Mouse (Mus musculus) cortical plate, adult 2 months (tissue): Measurements from ENCODE around the gene Pafah1b2. TPM values are rescaled to one million over a fixed set of nuclear protein-coding genes. Genes with fewer than 3 reads are reported as not detected.

Experiments used
- H3K27ac ChIP-seq: fragments of 200-500 bp; 2 replicates; pipeline ENCODE4 v1.5.1; 2012; ENCODE audit warnings: low read length, control low read depth, inconsistent platforms; ENCODE audit not compliant: insufficient read depth
- H3K4me1 ChIP-seq: fragments of 200-500 bp; 2 replicates; pipeline ENCODE4 v1.6.1; 2011; ENCODE audit warnings: low read length; ENCODE audit not compliant: control insufficient read depth, insufficient read depth
- H3K4me3 ChIP-seq: fragments of 200-500 bp; 2 replicates; pipeline ENCODE4 v1.5.1; 2011; ENCODE audit warnings: mild to moderate bottlenecking, low read length, control low read depth; ENCODE audit not compliant: insufficient read depth
- CTCF ChIP-seq: fragments of 200-500 bp; IDR thresholded peaks from 2 replicates; pipeline ENCODE4 v1.5.1; 2011; ENCODE audit warnings: mild to moderate bottlenecking, control low read depth, low read length; ENCODE audit not compliant: insufficient read depth; ENCODE audit errors: extremely low read depth
- POLR2A ChIP-seq: fragments of 200-500 bp; IDR thresholded peaks from 2 replicates; pipeline ENCODE4 v1.6.1; 2011; ENCODE audit warnings: mild to moderate bottlenecking, low read length, control low read depth; ENCODE audit not compliant: insufficient read depth; ENCODE audit errors: extremely low read depth
- polyA plus RNA-seq: library from polyadenylated mRNA; depleted of rRNA; stranded (reverse); fragments of >200 nt; gene quantifications from 2 replicates; pipeline ENCODE4 v1.2.3, GENCODE M21; 2012

Gene Pafah1b2
- polyA plus RNA-seq, 1 experiment = 92.6 TPM

DNA sequence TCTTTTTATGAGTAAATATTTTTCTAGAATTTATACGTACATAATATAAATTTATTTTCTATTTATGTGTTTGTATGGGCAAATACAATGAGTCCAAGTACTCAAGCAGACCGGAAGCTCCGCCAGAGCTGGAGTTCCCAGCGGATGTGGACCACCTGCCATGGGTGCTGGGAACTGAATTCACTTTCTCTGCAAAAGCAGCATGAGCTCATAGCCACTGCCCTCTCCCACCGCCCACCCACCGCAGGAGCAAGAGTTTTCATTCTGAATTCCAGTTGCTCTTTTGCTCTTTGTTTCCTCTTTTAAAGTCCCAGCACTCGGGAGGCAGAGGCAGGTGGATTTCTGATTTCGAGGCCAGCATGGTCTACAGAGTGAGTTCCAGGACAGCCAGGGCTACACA lies 31.1 kb upstream of the Pafah1b2 start:
- no peak overlapping the region for H3K4me3 ChIP-seq
- H3K27ac ChIP-seq = no peak overlapping the region
- H3K4me1 ChIP-seq = no peaks in the 10 kb centered on the region
- no peak for TF ChIP-seq POLR2A
- no peak for TF ChIP-seq CTCF

DNA sequence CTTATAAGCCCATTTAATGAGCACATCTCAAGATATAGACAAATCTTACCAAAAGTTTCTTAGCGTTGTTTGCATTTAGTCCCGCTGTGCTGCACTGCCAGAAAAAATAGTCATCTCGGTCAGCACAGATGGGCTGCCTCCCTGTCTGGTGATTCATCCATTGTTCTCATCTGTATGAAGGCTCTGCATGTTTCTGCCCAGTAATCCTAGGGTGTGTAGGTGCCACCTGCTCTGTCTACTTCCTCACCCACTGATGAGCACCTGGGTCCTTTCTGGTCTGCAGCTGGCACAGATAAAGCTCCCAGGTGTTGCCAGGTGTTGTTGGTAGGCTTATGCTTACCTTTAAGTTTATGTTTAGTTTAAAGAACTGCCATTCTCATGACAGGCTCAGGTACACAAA lies 29.9 kb upstream of the Pafah1b2 start:
- H3K4me3 ChIP-seq = no peak overlapping the region
- H3K4me1 ChIP-seq = no peaks in the 10 kb centered on the region
- no peak overlapping the region for H3K27ac ChIP-seq
- TF ChIP-seq POLR2A (no peak), CTCF (no peak)

DNA sequence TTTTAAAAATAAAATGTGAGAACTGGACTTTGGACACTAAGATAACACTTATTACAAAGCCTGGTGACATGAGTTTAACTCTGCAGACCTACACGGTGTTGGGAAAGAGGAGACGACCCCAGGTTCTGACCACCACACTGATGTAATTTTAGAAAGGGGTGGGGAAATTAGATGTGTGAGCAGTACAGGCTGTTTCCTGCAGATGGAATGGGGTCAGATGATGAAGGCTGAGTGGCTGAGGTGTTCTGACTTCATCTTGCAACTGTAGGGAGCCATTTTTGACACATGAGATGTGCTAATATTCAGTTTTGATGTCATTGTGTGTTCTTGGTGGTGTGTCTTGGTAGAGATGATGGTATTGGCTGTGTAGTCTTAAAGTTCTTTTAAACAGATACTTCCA lies 28.7 kb upstream of the Pafah1b2 start:
- TF ChIP-seq CTCF (no peak), POLR2A (no peak)

DNA sequence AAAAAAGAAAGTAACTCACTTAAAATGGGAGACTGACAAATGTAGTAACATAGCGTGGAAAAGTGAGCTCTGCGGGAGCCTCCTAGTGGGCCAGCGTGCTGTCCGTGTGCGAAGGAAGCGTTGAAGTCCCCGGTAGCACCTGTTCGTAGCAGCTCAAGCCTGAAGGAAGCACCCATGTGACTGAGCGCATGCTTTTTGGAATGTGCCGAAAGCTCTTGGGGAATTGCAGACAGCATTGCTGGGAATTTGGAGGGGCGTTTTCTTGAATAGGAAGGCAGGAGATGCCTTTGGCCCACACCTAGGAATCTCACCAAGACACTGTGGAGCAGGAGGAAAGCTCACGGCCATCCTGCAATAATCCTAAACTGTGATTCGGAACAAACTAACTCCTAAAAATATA lies 26.3 kb upstream of the Pafah1b2 start:
- Histone ChIP-seq H3K4me3 (no peak overlapping the region), H3K27ac (no peak overlapping the region), H3K4me1 (no peaks in the 10 kb centered on the region)
- TF ChIP-seq CTCF (no peak), POLR2A (no peak)

More for the DNA sequence above, 28.7 kb upstream of the Pafah1b2 start:
- H3K4me3 ChIP-seq = no peak overlapping the region
- no peaks in the 10 kb centered on the region for H3K4me1 ChIP-seq
- H3K27ac ChIP-seq = no peak overlapping the region

DNA sequence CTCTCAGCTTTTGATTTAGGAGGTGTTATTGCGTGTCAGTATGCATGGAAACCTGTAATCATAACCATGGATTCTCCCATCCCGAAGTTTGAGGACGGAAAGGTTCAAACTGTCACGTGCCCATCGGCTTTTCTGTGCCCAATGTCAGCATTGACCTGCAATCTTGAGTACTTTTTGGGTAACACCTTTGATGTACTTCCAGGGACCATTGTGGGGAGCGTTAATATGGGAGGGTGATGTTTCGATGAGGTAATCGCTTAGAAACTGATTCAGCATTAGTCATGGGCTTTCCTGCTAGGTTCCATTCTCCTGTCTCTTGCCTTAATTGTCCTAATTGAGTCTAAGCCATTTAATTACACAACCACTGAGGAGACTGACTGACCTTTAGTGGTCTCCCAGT lies 24.4 kb upstream of the Pafah1b2 start:
- no peak overlapping the region for H3K27ac ChIP-seq
- no peak overlapping the region for H3K4me3 ChIP-seq
- TF ChIP-seq POLR2A = no peak
- no peak for TF ChIP-seq CTCF
- peaks cover 6% of the 10 kb centered on the region; the same call in 1 of the 2 replicates for H3K4me1 ChIP-seq

DNA sequence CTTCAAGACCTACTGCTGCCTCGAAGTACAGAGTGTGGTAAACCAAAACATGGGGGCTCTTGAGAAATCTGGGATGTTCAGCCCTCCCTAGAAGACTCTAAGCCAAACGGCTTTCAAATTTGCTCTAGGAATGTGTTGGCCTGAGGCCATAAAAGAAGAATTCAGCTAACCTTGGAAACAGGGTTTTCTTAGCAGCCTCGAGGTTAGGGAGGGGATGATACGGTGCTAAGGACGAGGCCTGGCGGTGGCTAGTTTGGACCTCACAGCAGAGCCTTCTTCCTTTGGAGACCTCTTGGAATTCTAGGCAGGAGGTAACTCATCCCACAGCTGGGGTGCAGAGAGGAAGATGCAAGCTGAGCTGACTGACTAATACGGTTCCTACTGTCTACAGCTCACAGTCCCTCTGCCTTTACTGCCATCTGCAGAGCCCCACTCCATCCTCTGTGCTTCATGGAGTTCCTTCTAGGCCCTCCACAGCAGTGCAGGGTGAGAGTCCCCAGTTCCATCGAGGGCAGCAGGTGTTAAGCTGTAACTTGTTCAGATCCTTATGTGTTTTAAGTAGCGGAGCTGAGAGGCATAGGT lies 22.9 kb upstream of the Pafah1b2 start:
- TF ChIP-seq CTCF (no peak), POLR2A (no peak)
- Histone ChIP-seq H3K4me3 (no peak overlapping the region), H3K4me1 (peaks cover 6% of the 10 kb centered on the region; the same call in 1 of the 2 replicates), H3K27ac (no peak overlapping the region)

DNA sequence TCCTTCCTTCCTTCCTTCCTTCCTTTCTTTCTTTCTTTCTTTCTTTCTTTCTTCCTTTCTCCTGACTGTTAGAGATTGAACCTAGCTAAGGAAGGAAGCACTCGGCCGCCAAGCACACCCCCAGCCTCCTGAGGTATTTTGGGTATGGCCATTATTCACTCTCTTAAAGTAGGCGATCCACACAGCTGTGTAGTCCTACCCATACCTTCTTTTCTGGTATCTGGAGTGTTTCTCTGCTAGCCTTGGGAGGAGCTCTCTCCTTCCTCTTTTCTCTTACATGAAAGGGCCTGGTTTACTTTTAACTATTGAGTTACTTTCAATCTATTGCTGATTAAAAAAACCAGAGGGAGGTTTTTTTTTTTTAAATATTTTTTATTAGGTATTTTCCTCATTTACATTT lies 21.4 kb upstream of the Pafah1b2 start:
- no peak overlapping the region for H3K4me3 ChIP-seq
- H3K4me1 ChIP-seq = peaks cover 9% of the 10 kb centered on the region
- no peak overlapping the region for H3K27ac ChIP-seq
- TF ChIP-seq POLR2A (no peak), CTCF (no peak)

DNA sequence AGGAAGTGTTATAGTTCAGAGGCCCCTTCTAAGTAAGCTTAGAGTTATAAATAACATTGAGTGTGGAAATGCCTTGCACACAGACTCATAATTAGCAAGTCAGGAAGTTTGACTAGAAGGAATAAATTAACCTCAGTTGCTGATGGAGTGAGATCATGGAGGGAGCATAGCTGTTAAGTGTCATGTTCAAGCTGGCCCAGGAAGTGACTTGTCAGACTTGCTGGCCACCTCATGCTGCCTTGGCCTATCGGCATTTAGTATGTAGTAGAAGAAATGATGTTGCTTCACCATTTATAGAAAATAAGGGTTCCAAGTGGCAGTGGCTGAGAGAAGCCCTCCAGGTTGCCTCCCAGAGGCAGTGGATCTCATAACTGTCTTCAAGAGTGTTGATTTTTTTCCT lies 20.6 kb upstream of the Pafah1b2 start:
- H3K4me1 ChIP-seq = peaks cover 10% of the 10 kb centered on the region
- H3K4me3 ChIP-seq = no peak overlapping the region
- TF ChIP-seq CTCF (no peak), POLR2A (no peak)
- no peak overlapping the region for H3K27ac ChIP-seq

DNA sequence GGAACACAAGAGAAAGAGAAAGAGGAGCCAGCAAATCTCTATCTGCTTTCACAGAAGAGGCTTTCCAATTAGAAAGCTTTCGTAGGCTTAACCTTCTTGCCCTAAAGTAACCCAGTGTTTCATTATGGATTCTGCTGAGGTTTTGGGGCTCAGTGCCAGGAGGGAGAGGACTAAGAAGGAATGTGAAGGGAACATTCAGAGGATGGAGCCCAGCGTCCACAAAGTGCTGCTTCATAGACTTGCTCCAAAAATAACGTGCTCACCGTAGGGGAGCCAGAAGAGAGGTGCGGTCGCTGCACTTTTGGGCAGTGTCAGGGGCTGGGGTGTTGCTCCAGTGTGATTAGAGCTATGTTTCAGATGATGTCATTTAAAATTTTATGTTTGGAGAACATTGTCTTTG lies 19.7 kb upstream of the Pafah1b2 start:
- Histone ChIP-seq H3K4me3 (no peak overlapping the region), H3K4me1 (peaks cover 13% of the 10 kb centered on the region), H3K27ac (no peak overlapping the region)
- TF ChIP-seq POLR2A (no peak), CTCF (no peak)

DNA sequence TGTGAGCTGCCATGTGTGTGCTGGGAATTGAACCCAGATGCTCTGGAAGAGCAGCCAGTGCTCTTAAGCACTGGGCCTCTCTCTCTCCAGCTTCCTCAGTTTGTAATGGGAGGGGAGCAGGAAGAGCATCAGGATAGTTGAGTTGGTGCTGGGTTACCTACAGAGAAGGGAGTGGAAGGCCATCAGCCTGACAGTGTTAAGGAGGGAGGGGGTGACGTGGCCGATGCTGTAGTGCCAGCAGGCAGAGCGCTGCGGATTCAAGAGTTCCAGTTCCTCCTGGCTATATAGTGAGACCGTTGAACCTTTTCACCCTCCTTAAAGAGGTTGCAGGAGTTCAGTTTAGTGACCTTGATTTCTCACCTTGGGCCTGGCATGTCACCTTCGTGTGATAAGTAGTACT lies 18.5 kb upstream of the Pafah1b2 start:
- TF ChIP-seq POLR2A = no peak
- no peak for TF ChIP-seq CTCF
- no peak overlapping the region for H3K27ac ChIP-seq
- no peak overlapping the region for H3K4me3 ChIP-seq
- H3K4me1 ChIP-seq = peaks cover 17% of the 10 kb centered on the region
